Mouse (Mus musculus) lung, embryonic 15.5 days (tissue): ENCODE results near the gene Gm13693. TPM values are rescaled to one million over a fixed set of nuclear protein-coding genes. Genes with fewer than 3 reads are reported as not detected.
"Not testable (repeated sequence)": the region's sequence is repeated elsewhere in the genome, so short reads cannot be mapped to it uniquely, and the experiment has no call there.

Experiments
- ATAC-seq: fragments of 200-750 bp; cut with Nextera tagmentation; 2 replicates; pipeline ENCODE4 v1.8.0; 2017; ENCODE audit warnings: moderate number of reproducible peaks, borderline replicate concordance; ENCODE audit not compliant: low FRiP score, low TSS enrichment; ENCODE audit errors: extremely low read depth
- H3K27ac ChIP-seq: fragments of 300-500 bp; sonication (generic); 2 replicates; pipeline ENCODE4 v1.5.1; 2015; ENCODE audit warnings: moderate library complexity, mild to moderate bottlenecking, inconsistent platforms
- H3K27me3 ChIP-seq: fragments of 300-500 bp; sonication (generic); 2 replicates; pipeline ENCODE4 v1.6.1; 2015; ENCODE audit warnings: inconsistent platforms
- H3K36me3 ChIP-seq: fragments of 300-500 bp; sonication (generic); 2 replicates; pipeline ENCODE4 v1.6.1; 2015; ENCODE audit warnings: inconsistent platforms
- H3K4me1 ChIP-seq: fragments of 300-500 bp; sonication (generic); 2 replicates; pipeline ENCODE4 v1.6.1; 2015; ENCODE audit warnings: inconsistent platforms
- H3K4me2 ChIP-seq: fragments of 300-500 bp; sonication (generic); 2 replicates; pipeline ENCODE4 v1.6.1; 2015; ENCODE audit warnings: inconsistent platforms, mild to moderate bottlenecking, moderate library complexity
- H3K4me3 ChIP-seq: fragments of 300-500 bp; sonication (generic); 2 replicates; pipeline ENCODE4 v1.5.1; 2015; ENCODE audit warnings: mild to moderate bottlenecking, inconsistent platforms
- H3K9ac ChIP-seq: fragments of 300-500 bp; sonication (generic); 2 replicates; pipeline ENCODE4 v1.6.1; 2015; ENCODE audit warnings: inconsistent platforms
- H3K9me3 ChIP-seq: fragments of 300-500 bp; sonication (generic); 2 replicates; pipeline ENCODE4 v1.6.1; 2016; ENCODE audit warnings: inconsistent platforms
- WGBS: fragments of 180-500 bp; shearing (Covaris S2); methylation state at CpG from one replicate; pipeline ENCODE4 v1.1.7; 2015; 5-methylcytosine and 5-hydroxymethylcytosine counted together
- polyA plus RNA-seq: library from polyadenylated mRNA; unstranded; fragments of >200 nt; fragmentation: Nextera tagmentation; extraction: Ambion mirVana; gene quantifications from 2 replicates; pipeline ENCODE4 v1.2.1, GENCODE M21; 2015

Gm13693 gene
- polyA plus RNA-seq, 1 experiment from 2014 or later, result not detected

GRCm38 (mm10) chr2:83994526-83994925 lies 33.2 kb downstream of the Gm13693 start:
- not testable (repeated sequence) for H3K36me3 ChIP-seq, H3K27ac ChIP-seq, H3K4me3 ChIP-seq, H3K4me1 ChIP-seq, ATAC-seq, H3K9ac ChIP-seq, H3K9me3 ChIP-seq, H3K27me3 ChIP-seq, H3K4me2 ChIP-seq
- 69% methylated on average over 2 of the region's 3 CpGs for WGBS

DNA sequence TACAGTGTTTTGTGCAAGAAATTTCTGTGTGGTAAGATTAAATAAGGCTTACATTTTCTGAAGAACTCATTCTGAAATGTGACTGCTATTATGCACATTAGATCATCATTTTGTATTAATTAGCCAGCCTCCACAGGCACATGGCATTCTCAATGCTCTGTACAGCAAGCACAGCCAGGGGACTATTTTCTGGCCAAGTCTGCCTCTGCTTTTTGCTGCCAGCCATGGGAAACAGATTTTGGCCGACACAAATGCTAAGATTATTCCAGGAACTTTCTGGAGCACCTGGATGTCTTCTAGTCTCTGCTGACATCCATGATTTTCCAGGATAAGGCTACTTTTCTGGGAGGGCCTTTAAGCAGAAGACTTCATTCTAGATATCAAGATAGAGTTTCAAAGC lies 47.6 kb downstream of the Gm13693 start:
- Histone ChIP-seq H3K9me3 (no peaks in the 10 kb centered on the region), H3K4me1 (no peaks in the 10 kb centered on the region), H3K9ac (no peak overlapping the region), H3K4me3 (no peak overlapping the region), H3K36me3 (no peaks in the 10 kb centered on the region), H3K4me2 (no peak overlapping the region), H3K27me3 (no peaks in the 10 kb centered on the region), H3K27ac (no peak overlapping the region)
- no peak for ATAC-seq
- 43% methylated on average over 1 of the region's 1 CpGs for WGBS

DNA sequence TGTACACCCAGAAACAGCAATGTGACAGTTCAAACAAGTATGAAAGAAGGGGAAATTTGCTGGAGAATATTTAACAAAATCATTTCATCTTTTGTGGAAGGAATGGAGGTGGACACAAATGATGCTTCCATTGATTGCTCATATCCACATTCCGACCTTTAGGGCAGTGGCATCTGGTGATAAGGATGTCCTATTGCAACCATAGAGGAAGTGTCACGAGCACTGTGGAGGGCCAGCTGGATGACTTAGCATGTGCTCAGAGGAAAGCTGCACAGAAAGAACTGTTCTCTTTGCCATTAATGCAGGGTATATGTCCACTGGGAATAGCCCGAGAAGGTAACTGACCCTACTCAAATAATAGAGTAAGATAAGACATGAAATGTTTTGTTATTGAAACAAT lies 48.5 kb downstream of the Gm13693 start:
- no peaks in the 10 kb centered on the region for H3K27me3 ChIP-seq
- H3K4me2 ChIP-seq, result no peak overlapping the region
- H3K4me1 ChIP-seq, result peaks cover 5% of the 10 kb centered on the region; the same call in 1 of the 2 replicates
- H3K9me3 ChIP-seq, result no peaks in the 10 kb centered on the region
- 47% methylated on average over 3 of the region's 3 CpGs for WGBS
- no peak overlapping the region for H3K27ac ChIP-seq
- no peaks in the 10 kb centered on the region for H3K36me3 ChIP-seq
- H3K4me3 ChIP-seq, result no peak overlapping the region
- H3K9ac ChIP-seq, result no peak overlapping the region
- no peak for ATAC-seq

Other genes with a start within 250 kb of the Gm13693 start
- gene Itgav, start 237.1 kb upstream of the Gm13693 start, polyA plus RNA-seq, result 64.4 and 64.8 TPM in 2 replicates
- gene Fam171b, start 148.9 kb upstream of the Gm13693 start, polyA plus RNA-seq, result 2.0 and 2.7 TPM in 2 replicates
- 0.11 TPM in 1 of 2 replicates, not detected in the other for gene Zswim2, start 20.3 kb upstream of the Gm13693 start, polyA plus RNA-seq
- gene Gm13698, start 5.8 kb upstream of the Gm13693 start, polyA plus RNA-seq, result not detected in 2 replicates
- gene Gm13695, start 5.8 kb downstream of the Gm13693 start, polyA plus RNA-seq, result not detected in 2 replicates
- gene Gm13696, start 11.6 kb downstream of the Gm13693 start, polyA plus RNA-seq, result not detected in 2 replicates
- gene Gm13694, start 17.4 kb downstream of the Gm13693 start, polyA plus RNA-seq, result not detected in 2 replicates
- gene Gm13697, start 23.2 kb downstream of the Gm13693 start, polyA plus RNA-seq, result not detected in 2 replicates
- not detected in 2 replicates for gene Gm13691, start 29.1 kb downstream of the Gm13693 start, polyA plus RNA-seq